Mouse (Mus musculus) neural tube, embryonic 15.5 days (tissue): Measurements from ENCODE around the gene Olfr1278. TPM values are rescaled to one million over a fixed set of nuclear protein-coding genes. Genes with fewer than 3 reads are reported as not detected.
"Not testable (repeated sequence)": the region's sequence is repeated elsewhere in the genome, so short reads cannot be mapped to it uniquely, and the experiment has no call there.

Source experiments
- ATAC-seq: fragments of 200-750 bp; cut with Nextera tagmentation; 2 replicates; pipeline ENCODE4 v1.8.0; 2017; ENCODE audit warnings: mild to moderate bottlenecking, moderate TSS enrichment, moderate library complexity; ENCODE audit not compliant: low FRiP score
- H3K27ac ChIP-seq: fragments of 300-500 bp; sonication (generic); replicated peaks from 2 replicates; pipeline ENCODE4 v1.5.1; 2015; ENCODE audit warnings: mild to moderate bottlenecking, inconsistent platforms
- H3K27me3 ChIP-seq: fragments of 300-500 bp; sonication (generic); replicated peaks from 2 replicates; pipeline ENCODE4 v1.6.1; 2015; ENCODE audit warnings: inconsistent platforms
- H3K36me3 ChIP-seq: fragments of 300-500 bp; sonication (generic); 2 replicates; pipeline ENCODE4 v1.6.1; 2015; ENCODE audit warnings: inconsistent platforms
- H3K4me1 ChIP-seq: fragments of 300-500 bp; sonication (generic); 2 replicates; pipeline ENCODE4 v1.6.1; 2015; ENCODE audit warnings: inconsistent platforms
- H3K4me2 ChIP-seq: fragments of 300-500 bp; sonication (generic); 2 replicates; pipeline ENCODE4 v1.6.1; 2015; ENCODE audit warnings: inconsistent platforms, mild to moderate bottlenecking, moderate library complexity
- H3K4me3 ChIP-seq: fragments of 300-500 bp; sonication (generic); replicated peaks from 2 replicates; pipeline ENCODE4 v1.5.1; 2015; ENCODE audit warnings: mild to moderate bottlenecking, inconsistent platforms
- H3K9ac ChIP-seq: fragments of 300-500 bp; sonication (generic); replicated peaks from 2 replicates; pipeline ENCODE4 v1.6.1; 2015; ENCODE audit warnings: mild to moderate bottlenecking, inconsistent platforms
- H3K9me3 ChIP-seq: fragments of 300-500 bp; sonication (generic); replicated peaks from 2 replicates; pipeline ENCODE4 v1.6.1; 2016; ENCODE audit warnings: inconsistent platforms
- WGBS: fragments of 180-500 bp; shearing (Covaris S2); methylation state at CpG from one replicate; pipeline ENCODE4 v1.1.7; 2015; ENCODE audit warnings: mixed read lengths; 5-methylcytosine and 5-hydroxymethylcytosine counted together
- polyA plus RNA-seq: library from polyadenylated mRNA; unstranded; fragments of >200 nt; fragmentation: Nextera tagmentation; extraction: Ambion mirVana; gene quantifications from 2 replicates; pipeline ENCODE4 v1.2.1, GENCODE M21; 2015

Gene Olfr1278
- not detected in 2 replicates for polyA plus RNA-seq

DNA sequence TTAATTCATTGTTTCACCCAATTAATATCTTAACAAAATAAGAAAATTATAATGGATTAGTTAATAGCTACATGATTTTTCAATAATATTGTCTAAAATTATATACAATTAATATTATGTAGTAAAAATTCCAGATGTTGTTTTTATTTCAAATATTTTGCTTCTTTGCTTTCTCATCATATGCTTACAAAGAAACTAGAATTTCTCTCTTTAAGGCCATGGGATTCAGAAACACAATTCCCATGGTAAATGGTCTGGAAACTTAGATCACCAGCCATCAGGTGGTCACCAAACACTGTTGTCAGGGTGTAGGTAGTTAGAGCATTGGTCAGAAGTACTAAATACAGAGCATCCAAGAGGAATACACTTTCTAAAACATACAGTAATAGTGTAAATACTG, at the start of gene Olfr1278:
Gene Olfr1278, plus strand, starts transcription at position 301 of the 400 bp plus-strand sequence.
- H3K9me3 ChIP-seq: no peaks in the 10 kb centered on the region
- no peaks in the 10 kb centered on the region for H3K36me3 ChIP-seq
- ATAC-seq: no peak
- H3K4me2 ChIP-seq: no peak within 1 kb of the TSS
- H3K27me3 ChIP-seq: no peaks in the 10 kb centered on the region
- no peak within 1 kb of the TSS for H3K9ac ChIP-seq
- no peak within 1 kb of the TSS for H3K4me3 ChIP-seq
- H3K4me1 ChIP-seq: no peaks in the 10 kb centered on the region
- no peak within 1 kb of the TSS for H3K27ac ChIP-seq

- H3K4me3 ChIP-seq: no peak within 1 kb of the TSS
- no peak within 1 kb of the TSS for H3K4me2 ChIP-seq
- no peaks in the 10 kb centered on the region for H3K27me3 ChIP-seq
- no peak for ATAC-seq
- H3K9ac ChIP-seq: no peak within 1 kb of the TSS
- no peak within 1 kb of the TSS for H3K27ac ChIP-seq
- H3K4me1 ChIP-seq: no peaks in the 10 kb centered on the region
- no peaks in the 10 kb centered on the region for H3K36me3 ChIP-seq
- H3K9me3 ChIP-seq: no peaks in the 10 kb centered on the region
These were observed 35.7 kb upstream of the Olfr1278 start, which contains the start of gene Olfr1276 for GRCm38 (mm10) chr2:111254216-111254615. Gene Olfr1276, plus strand, starts transcription at chr2:111254516.

- H3K27me3 ChIP-seq: no peaks in the 10 kb centered on the region
- no peak for ATAC-seq
- no peak within 1 kb of the TSS for H3K9ac ChIP-seq
- no peak within 1 kb of the TSS for H3K4me2 ChIP-seq
- H3K36me3 ChIP-seq: no peaks in the 10 kb centered on the region
- H3K9me3 ChIP-seq: no peaks in the 10 kb centered on the region
- WGBS: 86% methylated on average over 2 of the region's 2 CpGs
- no peak within 1 kb of the TSS for H3K27ac ChIP-seq
- H3K4me3 ChIP-seq: no peak within 1 kb of the TSS
- H3K4me1 ChIP-seq: no peaks in the 10 kb centered on the region
These were observed 15.9 kb upstream of the Olfr1278 start, which contains the start of gene Olfr1277 for GRCm38 (mm10) chr2:111274006-111274405. Gene Olfr1277, minus strand, starts transcription at chr2:111274106.

- Histone ChIP-seq H3K27ac (no peak overlapping the region), H3K4me3 (no peak overlapping the region), H3K4me2 (no peak overlapping the region), H3K9ac (no peak overlapping the region), H3K4me1 (no peaks in the 10 kb centered on the region), H3K9me3 (no peaks in the 10 kb centered on the region), H3K36me3 (no peaks in the 10 kb centered on the region), H3K27me3 (no peaks in the 10 kb centered on the region)
- no peak for ATAC-seq
These were observed 8.6 kb downstream of the Olfr1278 start for GRCm38 (mm10) chr2:111298541-111298940.

GRCm38 (mm10) chr2:111300374-111300773, 10.4 kb downstream of the Olfr1278 start, which contains the start of gene Olfr1279:
Gene Olfr1279, plus strand, starts transcription at chr2:111300635.
- no peak within 1 kb of the TSS for H3K9ac ChIP-seq
- ATAC-seq: no peak
- H3K4me2 ChIP-seq: no peak within 1 kb of the TSS
- no peaks in the 10 kb centered on the region for H3K4me1 ChIP-seq
- no peaks in the 10 kb centered on the region for H3K9me3 ChIP-seq
- H3K4me3 ChIP-seq: no peak within 1 kb of the TSS
- H3K36me3 ChIP-seq: no peaks in the 10 kb centered on the region
- no peaks in the 10 kb centered on the region for H3K27me3 ChIP-seq
- H3K27ac ChIP-seq: no peak within 1 kb of the TSS

DNA sequence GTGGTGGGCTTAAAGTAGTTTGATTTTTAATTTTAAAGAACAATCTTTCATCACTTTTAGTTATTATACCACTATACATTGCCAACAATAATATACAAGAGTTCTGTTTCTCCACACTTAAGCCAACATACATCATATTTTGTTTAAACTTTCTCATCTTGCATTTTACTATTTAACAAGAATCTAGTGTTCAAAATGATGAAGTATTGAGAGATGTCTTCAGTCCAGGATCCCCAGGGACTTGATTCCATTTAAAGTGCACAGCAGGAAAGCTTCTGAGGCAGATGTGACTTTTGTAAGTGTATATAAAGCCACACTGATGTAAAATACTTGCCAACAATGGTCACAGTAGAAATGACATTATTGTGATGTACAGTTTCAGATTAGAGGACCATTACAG, 23.8 kb downstream of the Olfr1278 start, which contains the start of gene Olfr1280:
Gene Olfr1280, plus strand, starts transcription at position 301 of the 400 bp plus-strand sequence.
- Histone ChIP-seq H3K4me2 (no peak within 1 kb of the TSS), H3K9me3 (no peaks in the 10 kb centered on the region)

DNA sequence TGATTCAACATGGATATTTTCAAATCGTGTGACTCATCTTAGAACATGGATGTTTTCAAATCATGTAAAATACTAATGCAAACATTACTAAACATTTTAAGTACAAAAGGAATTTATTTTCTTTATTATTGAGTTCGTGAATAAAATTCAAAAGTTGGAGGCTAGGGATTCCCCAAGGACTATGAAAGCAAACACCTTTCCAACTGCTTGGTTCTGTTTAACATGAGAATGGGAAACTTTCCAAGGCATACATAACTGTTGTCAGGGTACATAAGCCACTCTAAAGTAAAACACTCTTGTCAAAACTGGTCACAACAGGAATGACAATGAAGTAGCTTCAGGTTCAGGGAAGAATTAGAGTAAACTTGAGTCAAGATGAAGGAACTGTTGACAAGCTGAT, 36.3 kb downstream of the Olfr1278 start, which contains the start of gene Olfr1281:
Gene Olfr1281, plus strand, starts transcription at position 301 of the 400 bp plus-strand sequence.
- H3K36me3 ChIP-seq: no peaks in the 10 kb centered on the region
- ATAC-seq: no peak
- no peak within 1 kb of the TSS for H3K9ac ChIP-seq
- no peaks in the 10 kb centered on the region for H3K4me1 ChIP-seq
- 80% methylated on average over 2 of the region's 2 CpGs for WGBS
- H3K27me3 ChIP-seq: no peaks in the 10 kb centered on the region
- H3K27ac ChIP-seq: no peak within 1 kb of the TSS
- no peak within 1 kb of the TSS for H3K4me3 ChIP-seq
- no peaks in the 10 kb centered on the region for H3K9me3 ChIP-seq
- H3K4me2 ChIP-seq: no peak within 1 kb of the TSS

More for the DNA sequence above, 23.8 kb downstream of the Olfr1278 start, which contains the start of gene Olfr1280:
- Histone ChIP-seq H3K9ac (no peak within 1 kb of the TSS), H3K4me3 (no peak within 1 kb of the TSS), H3K27ac (no peak within 1 kb of the TSS), H3K4me1 (no peaks in the 10 kb centered on the region), H3K36me3 (no peaks in the 10 kb centered on the region), H3K27me3 (no peaks in the 10 kb centered on the region)
- no peak for ATAC-seq

DNA sequence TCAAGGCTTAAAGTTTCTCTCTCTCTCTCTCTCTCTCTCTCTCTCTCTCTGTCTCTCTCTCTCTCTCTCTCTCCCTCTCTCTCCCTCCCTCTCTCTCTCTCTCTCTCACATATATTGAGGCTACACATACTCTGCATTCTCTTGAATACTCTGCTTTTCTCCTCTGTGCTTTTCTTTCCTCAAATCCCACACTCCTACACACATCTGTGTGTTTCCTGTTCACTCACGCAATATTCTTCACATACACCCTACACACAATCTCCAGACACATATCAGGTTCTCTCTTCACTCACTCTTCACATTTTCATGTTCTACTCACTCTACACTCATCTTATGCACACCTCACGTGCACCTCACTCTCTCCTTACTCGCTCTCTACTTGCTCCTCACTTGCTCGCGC, 43.8 kb downstream of the Olfr1278 start:
- not testable (repeated sequence) for H3K4me3 ChIP-seq, ATAC-seq, H3K9me3 ChIP-seq, H3K4me2 ChIP-seq, H3K27ac ChIP-seq, H3K27me3 ChIP-seq, H3K4me1 ChIP-seq, H3K36me3 ChIP-seq, H3K9ac ChIP-seq
- WGBS: 92% methylated on average over 5 of the region's 5 CpGs

GRCm38 (mm10) chr2:111335976-111336375, 46.0 kb downstream of the Olfr1278 start, which contains the start of gene Olfr1282:
Gene Olfr1282, minus strand, starts transcription at chr2:111336076.
- no peak within 1 kb of the TSS for H3K4me2 ChIP-seq
- H3K27ac ChIP-seq: no peak within 1 kb of the TSS
- H3K9me3 ChIP-seq: no peaks in the 10 kb centered on the region
- no peaks in the 10 kb centered on the region for H3K4me1 ChIP-seq
- WGBS: 74% methylated on average over 2 of the region's 2 CpGs
- no peak within 1 kb of the TSS for H3K9ac ChIP-seq
- no peak within 1 kb of the TSS for H3K4me3 ChIP-seq
- no peaks in the 10 kb centered on the region for H3K27me3 ChIP-seq
- no peaks in the 10 kb centered on the region for H3K36me3 ChIP-seq
- ATAC-seq: no peak

Other genes with a start within 250 kb of the Olfr1278 start
- gene Gm13941, start 184.2 kb upstream of the Olfr1278 start, polyA plus RNA-seq: not detected in 2 replicates
- gene Gm15130, start 137.2 kb upstream of the Olfr1278 start, polyA plus RNA-seq: not detected in 2 replicates
- gene 4930430A15Rik, start 60.5 kb upstream of the Olfr1278 start, polyA plus RNA-seq: not detected in 2 replicates
- gene Olfr1275, start 54.9 kb upstream of the Olfr1278 start, polyA plus RNA-seq: not detected in 2 replicates
- gene Olfr1276, start 35.6 kb upstream of the Olfr1278 start, polyA plus RNA-seq: not detected in 2 replicates
- not detected in 2 replicates for gene Olfr1277, start 16.0 kb upstream of the Olfr1278 start, polyA plus RNA-seq
- gene Olfr1279, start 10.5 kb downstream of the Olfr1278 start, polyA plus RNA-seq: not detected in 2 replicates
- gene Olfr1280, start 23.9 kb downstream of the Olfr1278 start, polyA plus RNA-seq: not detected in 2 replicates
- gene Olfr1281, start 36.4 kb downstream of the Olfr1278 start, polyA plus RNA-seq: not detected in 2 replicates
- not detected in 2 replicates for gene Olfr1282, start 45.9 kb downstream of the Olfr1278 start, polyA plus RNA-seq
- gene Olfr1283, start 76.7 kb downstream of the Olfr1278 start, polyA plus RNA-seq: not detected in 2 replicates
- gene Olfr1284, start 85.4 kb downstream of the Olfr1278 start, polyA plus RNA-seq: not detected in 2 replicates
- not detected in 2 replicates for gene Olfr1286, start 133.0 kb downstream of the Olfr1278 start, polyA plus RNA-seq
- not detected in 2 replicates for gene Olfr1287, start 159.0 kb downstream of the Olfr1278 start, polyA plus RNA-seq
- not detected in 2 replicates for gene Olfr1288, start 184.0 kb downstream of the Olfr1278 start, polyA plus RNA-seq
- gene Olfr1289, start 190.7 kb downstream of the Olfr1278 start, polyA plus RNA-seq: not detected in 2 replicates
- gene Olfr1290, start 203.7 kb downstream of the Olfr1278 start, polyA plus RNA-seq: not detected in 2 replicates
- gene Olfr1291-ps1, start 207.0 kb downstream of the Olfr1278 start, polyA plus RNA-seq: not detected in 2 replicates
- not detected in 2 replicates for gene Olfr1293-ps, start 235.1 kb downstream of the Olfr1278 start, polyA plus RNA-seq